Mouse (Mus musculus): ENCODE data around the gene Slc19a2.

The Slc19a2 gene

DNA sequence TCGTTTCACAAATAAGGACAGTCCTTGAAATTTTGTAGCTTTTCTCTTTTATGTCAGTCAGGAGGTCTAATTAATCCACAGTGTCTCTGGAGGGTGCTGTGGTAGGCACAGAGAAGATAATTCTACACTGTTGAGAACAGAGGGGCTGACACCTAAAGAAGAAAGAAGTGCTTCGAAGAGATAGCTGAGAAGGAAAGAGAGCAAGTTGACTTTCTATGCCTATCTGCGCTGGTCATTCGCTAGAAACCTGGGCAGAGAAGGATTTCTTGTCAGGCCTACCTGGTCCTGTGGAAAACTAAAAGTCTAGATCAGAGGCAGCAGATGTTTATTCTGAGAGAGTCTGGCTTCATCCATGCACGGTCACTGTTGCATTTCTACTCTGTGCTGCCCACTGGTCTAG, 65.2 kb downstream of the Slc19a2 start:
- TF ChIP-seq POU5F1 (IDR thresholded peaks at IDR 0.05; ENCODE audit: borderline replicate concordance, low read length) (no peak), CTCF (conservative IDR thresholded peaks at IDR 0.05; ENCODE audit: low read length) (no peak), NANOG (IDR thresholded peaks at IDR 0.05; ENCODE audit: borderline replicate concordance, low read length) (no peak)
- Histone ChIP-seq H3K27me3 (ENCODE audit: insufficient read depth, low read length) (no peaks in the 10 kb centered on the region), H3K4me3 (replicated peaks; ENCODE audit: low read length) (no peak overlapping the region), H3K4me1 (replicated peaks; ENCODE audit: low read depth, low read length) (peaks cover 4% of the 10 kb centered on the region), H3K36me3 (ENCODE audit: insufficient read depth, low read length) (peaks cover 32% of the 10 kb centered on the region), H3K9me3 (ENCODE audit: low read length) (no peaks in the 10 kb centered on the region)

Data from E14TG2a.4 (cell line).